Mouse (Mus musculus): Measurements from ENCODE around the gene Frmd4a. TPM values are rescaled to one million over a fixed set of nuclear protein-coding genes. Genes with fewer than 3 reads are reported as not detected.
"Not testable (repeated sequence)": the region's sequence is repeated elsewhere in the genome, so short reads cannot be mapped to it uniquely, and the experiment has no call there.

The Frmd4a gene
- polyA plus RNA-seq, 1 experiment from 2014 or later = 16.7 TPM

DNA sequence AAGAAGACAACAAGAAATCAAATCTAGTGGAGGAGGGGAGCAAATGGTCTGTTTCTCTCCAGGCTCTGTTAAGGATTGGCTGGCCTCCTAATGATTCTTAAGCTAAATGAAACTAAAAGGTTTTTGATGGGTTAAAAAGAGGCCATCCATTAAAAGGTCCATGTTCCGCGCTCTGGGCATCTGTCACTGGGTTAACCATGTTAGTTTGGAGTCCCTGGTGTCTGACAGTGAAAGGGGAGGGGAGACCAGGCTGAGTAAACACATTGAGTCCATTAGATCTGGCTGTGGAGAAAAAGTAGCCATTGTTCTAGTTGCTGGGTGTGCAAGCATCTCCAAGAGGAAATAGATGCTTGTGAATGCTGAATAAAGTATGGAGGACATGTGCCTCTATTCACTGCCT lies 534.3 kb downstream of the Frmd4a start:
- Histone ChIP-seq H3K4me1 (peaks cover 63% of the 10 kb centered on the region), H3K27ac (peak overlapping the region; percentile 34; the same call in 1 of the 2 replicates), H3K4me3 (no peak overlapping the region), H3K27me3 (replicated peaks) (no peaks in the 10 kb centered on the region), H3K9me3 (replicated peaks) (no peaks in the 10 kb centered on the region), H3K36me3 (no peaks in the 10 kb centered on the region), H3K4me2 (no peak overlapping the region), H3K9ac (peak overlapping the region; percentile 28; the same call in 1 of the 2 replicates)
- ATAC-seq = no peak
- 89% methylated on average over 2 of the region's 2 CpGs for WGBS (ENCODE audit: insufficient replicate concordance)

- WGBS (ENCODE audit: insufficient replicate concordance) = 53% methylated on average over 4 of the region's 4 CpGs
- peak overlapping the region; percentile 25 for H3K4me2 ChIP-seq
- H3K4me3 ChIP-seq = no peak overlapping the region
- no peaks in the 10 kb centered on the region for H3K27me3 ChIP-seq (replicated peaks)
- no peaks in the 10 kb centered on the region for H3K36me3 ChIP-seq
- peak overlapping the region; percentile 28; the same call in 1 of the 2 replicates for H3K9ac ChIP-seq
- peaks cover 69% of the 10 kb centered on the region for H3K4me1 ChIP-seq
- no peaks in the 10 kb centered on the region for H3K9me3 ChIP-seq (replicated peaks)
- peak; percentile 85 for ATAC-seq
- H3K27ac ChIP-seq = peak overlapping the region; percentile 34
Observed at GRCm38 (mm10) chr2:4552486-4552885, 535.0 kb downstream of the Frmd4a start.

GRCm38 (mm10) chr2:4555221-4555631 lies 537.7 kb downstream of the Frmd4a start:
- no peaks in the 10 kb centered on the region for H3K36me3 ChIP-seq
- H3K4me1 ChIP-seq = peaks cover 77% of the 10 kb centered on the region
- 0 out of 2 replicates have a peak overlapping the region, but pooled peaks have one; percentile 27 for H3K27ac ChIP-seq
- WGBS (ENCODE audit: insufficient replicate concordance) = 35% methylated on average over 7 of the region's 7 CpGs
- H3K4me3 ChIP-seq = no peak overlapping the region
- no peaks in the 10 kb centered on the region for H3K27me3 ChIP-seq (replicated peaks)
- H3K9me3 ChIP-seq (replicated peaks) = no peaks in the 10 kb centered on the region
- no peak overlapping the region for H3K9ac ChIP-seq
- ATAC-seq = no peak
- H3K4me2 ChIP-seq = no peak overlapping the region

- no peaks in the 10 kb centered on the region for H3K9me3 ChIP-seq (replicated peaks)
- ATAC-seq = no peak
- WGBS (ENCODE audit: insufficient replicate concordance) = 82% methylated on average over 10 of the region's 10 CpGs
- no peak overlapping the region; the same call in 1 of the 2 replicates for H3K9ac ChIP-seq
- no peak overlapping the region for H3K4me3 ChIP-seq
- H3K36me3 ChIP-seq = no peaks in the 10 kb centered on the region
- H3K4me1 ChIP-seq = peaks cover 77% of the 10 kb centered on the region
- H3K27ac ChIP-seq = peak overlapping the region; percentile 100
- H3K4me2 ChIP-seq = no peak overlapping the region
- no peaks in the 10 kb centered on the region for H3K27me3 ChIP-seq (replicated peaks)
Observed at GRCm38 (mm10) chr2:4556188-4556587, 538.7 kb downstream of the Frmd4a start.

GRCm38 (mm10) chr2:4557028-4557427 lies 539.5 kb downstream of the Frmd4a start:
- no peak for ATAC-seq
- no peaks in the 10 kb centered on the region; the same call in 1 of the 2 replicates for H3K36me3 ChIP-seq
- H3K9ac ChIP-seq = peak overlapping the region; percentile 47; the same call in 1 of the 2 replicates
- peak overlapping the region; percentile 79 for H3K4me2 ChIP-seq
- no peaks in the 10 kb centered on the region for H3K27me3 ChIP-seq (replicated peaks)
- no peaks in the 10 kb centered on the region for H3K9me3 ChIP-seq (replicated peaks)
- H3K4me3 ChIP-seq = no peak overlapping the region
- H3K4me1 ChIP-seq = peaks cover 77% of the 10 kb centered on the region
- peak overlapping the region; percentile 100 for H3K27ac ChIP-seq
- WGBS (ENCODE audit: insufficient replicate concordance) = 16% methylated on average over 4 of the region's 4 CpGs

GRCm38 (mm10) chr2:4557466-4557865 lies 539.9 kb downstream of the Frmd4a start:
- peaks cover 1% of the 10 kb centered on the region; the same call in 1 of the 2 replicates for H3K36me3 ChIP-seq
- no peak for ATAC-seq
- H3K9me3 ChIP-seq (replicated peaks) = no peaks in the 10 kb centered on the region
- H3K4me3 ChIP-seq = no peak overlapping the region
- peak overlapping the region; percentile 100 for H3K27ac ChIP-seq
- H3K4me1 ChIP-seq = peaks cover 77% of the 10 kb centered on the region
- peak overlapping the region; percentile 47 for H3K9ac ChIP-seq
- 27% methylated on average over 4 of the region's 4 CpGs for WGBS (ENCODE audit: insufficient replicate concordance)
- peak overlapping the region; percentile 79 for H3K4me2 ChIP-seq
- no peaks in the 10 kb centered on the region for H3K27me3 ChIP-seq (replicated peaks)

DNA sequence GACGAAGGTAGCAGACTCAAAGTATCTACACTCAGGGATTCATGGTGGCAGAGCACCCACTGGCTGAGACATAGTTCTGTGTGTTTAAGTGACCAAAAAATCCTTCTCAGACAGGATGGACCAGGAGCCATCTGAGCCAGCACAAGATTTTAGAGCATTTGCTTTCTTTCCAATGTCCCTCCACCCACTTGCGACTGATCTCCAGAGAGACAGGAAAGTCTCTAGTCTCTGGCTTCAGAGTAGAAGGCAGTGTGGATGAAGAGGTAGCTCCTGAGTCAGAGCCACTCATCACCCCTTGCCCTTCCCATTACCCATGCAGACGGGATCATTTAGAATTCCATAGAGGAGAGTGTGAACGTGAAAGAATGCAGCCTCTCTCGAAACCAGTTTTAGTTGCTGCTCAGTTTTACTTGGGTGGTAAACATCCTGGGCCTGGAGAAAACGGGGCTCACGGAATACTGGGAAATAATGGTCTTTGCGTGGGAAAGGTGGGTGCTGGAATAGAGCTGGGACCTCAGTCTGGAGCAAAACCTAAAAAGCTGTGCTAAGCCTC lies 541.2 kb downstream of the Frmd4a start:
- Histone ChIP-seq H3K36me3 (peaks cover 6% of the 10 kb centered on the region), H3K27me3 (replicated peaks) (no peaks in the 10 kb centered on the region), H3K27ac (peak overlapping the region; percentile 100), H3K9ac (peak overlapping the region; percentile 88), H3K4me1 (peaks cover 79% of the 10 kb centered on the region), H3K9me3 (replicated peaks) (no peaks in the 10 kb centered on the region), H3K4me3 (peak overlapping the region; percentile 75), H3K4me2 (peak overlapping the region; percentile 79)
- no peak for ATAC-seq
- 9% methylated on average over 8 of the region's 8 CpGs for WGBS (ENCODE audit: insufficient replicate concordance)

DNA sequence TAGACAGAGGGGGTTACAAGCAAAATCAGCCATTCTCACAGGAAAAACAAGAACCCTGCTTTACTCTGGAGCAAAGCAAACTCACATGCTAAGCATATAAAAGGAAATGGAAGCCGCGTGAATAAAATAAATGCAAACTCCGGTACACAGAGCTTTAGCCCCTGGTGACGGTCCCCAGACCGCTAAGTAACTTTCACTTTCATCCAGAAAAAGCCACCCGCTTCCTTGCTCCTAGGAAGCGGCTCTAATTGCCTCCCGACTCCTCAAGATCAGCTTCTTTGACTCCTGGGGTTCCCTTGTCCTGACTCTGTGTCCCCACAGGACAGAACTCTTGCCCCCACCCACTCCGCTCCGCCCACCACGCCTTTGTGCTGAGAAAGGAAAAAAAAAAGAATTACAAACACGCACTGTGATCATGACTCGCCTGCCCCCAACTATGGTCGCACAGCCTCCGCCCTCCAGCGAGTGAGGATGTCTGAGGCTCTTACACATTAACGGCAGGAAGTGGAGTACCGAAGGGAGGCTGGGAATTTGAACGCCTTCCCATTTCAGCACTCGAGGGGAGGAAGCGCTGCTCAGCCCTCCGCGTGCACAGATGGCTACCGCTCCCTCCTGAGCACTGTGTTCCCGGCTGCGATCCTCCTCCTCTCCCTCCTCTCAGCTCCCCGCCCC lies 541.8 kb downstream of the Frmd4a start:
- peak overlapping the region; percentile 79 for H3K4me2 ChIP-seq
- under 1% methylated on average over 27 of the region's 27 CpGs for WGBS (ENCODE audit: insufficient replicate concordance)
- peaks cover 81% of the 10 kb centered on the region for H3K4me1 ChIP-seq
- peak overlapping the region; percentile 75 for H3K4me3 ChIP-seq
- no peaks in the 10 kb centered on the region for H3K9me3 ChIP-seq (replicated peaks)
- H3K36me3 ChIP-seq = peaks cover 13% of the 10 kb centered on the region
- H3K27me3 ChIP-seq (replicated peaks) = no peaks in the 10 kb centered on the region
- ATAC-seq = peak; percentile 58
- peak overlapping the region; percentile 100 for H3K27ac ChIP-seq
- H3K9ac ChIP-seq = peak overlapping the region; percentile 88

DNA sequence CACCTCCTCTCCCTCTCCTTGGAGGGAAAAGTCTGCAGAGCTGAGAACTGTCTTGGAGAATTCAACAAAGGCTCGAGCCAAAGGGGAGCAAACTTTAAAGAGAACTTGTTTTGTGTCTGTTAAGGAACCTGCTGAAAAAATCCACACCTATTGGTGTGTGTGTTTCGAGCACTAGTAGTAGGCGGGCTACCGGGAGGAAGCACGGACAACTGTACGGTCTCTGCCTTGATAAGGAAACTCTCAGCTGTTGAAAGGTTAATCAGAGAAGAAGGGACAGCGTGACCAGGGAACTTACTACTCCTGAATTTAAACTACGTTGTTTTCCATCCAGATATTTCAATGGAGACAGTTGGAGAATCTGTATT lies 542.3 kb downstream of the Frmd4a start:
- peak; percentile 64 for ATAC-seq
- H3K4me1 ChIP-seq = peaks cover 82% of the 10 kb centered on the region

DNA sequence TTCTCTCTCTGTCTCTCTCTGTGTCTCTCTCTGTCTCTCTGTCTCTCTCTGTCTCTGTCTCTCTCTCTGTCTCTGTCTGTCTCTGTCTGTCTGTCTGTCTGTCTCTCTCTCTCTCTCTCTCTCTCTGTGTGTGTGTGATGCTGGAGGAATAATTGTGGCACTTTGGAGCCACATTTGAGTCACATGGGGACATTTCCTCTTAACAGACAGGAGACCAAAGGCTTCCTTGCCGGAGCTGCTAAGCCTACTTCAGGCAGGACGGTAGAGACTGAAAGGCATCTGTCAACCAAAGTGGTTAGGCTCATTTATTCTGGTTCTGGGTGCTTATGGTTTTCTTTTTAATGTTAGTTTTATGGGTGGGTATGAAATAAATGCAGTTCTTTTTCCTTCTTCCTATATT lies 543.0 kb downstream of the Frmd4a start:
- WGBS (ENCODE audit: insufficient replicate concordance) = 2% methylated on average over 2 of the region's 2 CpGs
- Histone ChIP-seq H3K4me3 (peak overlapping the region; percentile 75), H3K4me1 (peaks cover 82% of the 10 kb centered on the region), H3K27ac (peak overlapping the region; percentile 100), H3K9ac (peak overlapping the region; percentile 88), H3K4me2 (peak overlapping the region; percentile 79), H3K36me3 (peaks cover 24% of the 10 kb centered on the region)
- not testable (repeated sequence) for H3K9me3 ChIP-seq (replicated peaks); ATAC-seq; H3K27me3 ChIP-seq (replicated peaks)

More for the DNA sequence above, 542.3 kb downstream of the Frmd4a start:
- 0% methylated on average over 8 of the region's 8 CpGs for WGBS (ENCODE audit: insufficient replicate concordance)
- no peaks in the 10 kb centered on the region for H3K9me3 ChIP-seq (replicated peaks)
- H3K27ac ChIP-seq = peak overlapping the region; percentile 100
- peaks cover 18% of the 10 kb centered on the region for H3K36me3 ChIP-seq
- peak overlapping the region; percentile 79 for H3K4me2 ChIP-seq
- H3K4me3 ChIP-seq = peak overlapping the region; percentile 75
- H3K27me3 ChIP-seq (replicated peaks) = no peaks in the 10 kb centered on the region
- H3K9ac ChIP-seq = peak overlapping the region; percentile 88

- H3K4me2 ChIP-seq = peak overlapping the region; percentile 79
- no peaks in the 10 kb centered on the region for H3K27me3 ChIP-seq (replicated peaks)
- 9% methylated on average over 5 of the region's 5 CpGs for WGBS (ENCODE audit: insufficient replicate concordance)
- peak overlapping the region; percentile 100 for H3K27ac ChIP-seq
- H3K4me3 ChIP-seq = peak overlapping the region; percentile 75
- ATAC-seq = peak; percentile 92
- H3K9ac ChIP-seq = peak overlapping the region; percentile 88
- peaks cover 31% of the 10 kb centered on the region for H3K36me3 ChIP-seq
- peaks cover 82% of the 10 kb centered on the region for H3K4me1 ChIP-seq
- H3K9me3 ChIP-seq (replicated peaks) = no peaks in the 10 kb centered on the region
Observed at GRCm38 (mm10) chr2:4561196-4561595, 543.7 kb downstream of the Frmd4a start.

- Histone ChIP-seq H3K9ac (peak overlapping the region; percentile 88), H3K27ac (peak overlapping the region; percentile 100), H3K4me1 (peaks cover 82% of the 10 kb centered on the region), H3K27me3 (replicated peaks) (no peaks in the 10 kb centered on the region), H3K36me3 (peaks cover 43% of the 10 kb centered on the region), H3K4me3 (peak overlapping the region; percentile 75), H3K4me2 (peak overlapping the region; percentile 79), H3K9me3 (replicated peaks) (no peaks in the 10 kb centered on the region)
- ATAC-seq = peak; percentile 25
- WGBS (ENCODE audit: insufficient replicate concordance) = 69% methylated on average over 3 of the region's 3 CpGs
Observed at GRCm38 (mm10) chr2:4562373-4562772, 544.9 kb downstream of the Frmd4a start.

Measured in liver, embryonic 12.5 days (tissue).